In the genomic region with DNA sequence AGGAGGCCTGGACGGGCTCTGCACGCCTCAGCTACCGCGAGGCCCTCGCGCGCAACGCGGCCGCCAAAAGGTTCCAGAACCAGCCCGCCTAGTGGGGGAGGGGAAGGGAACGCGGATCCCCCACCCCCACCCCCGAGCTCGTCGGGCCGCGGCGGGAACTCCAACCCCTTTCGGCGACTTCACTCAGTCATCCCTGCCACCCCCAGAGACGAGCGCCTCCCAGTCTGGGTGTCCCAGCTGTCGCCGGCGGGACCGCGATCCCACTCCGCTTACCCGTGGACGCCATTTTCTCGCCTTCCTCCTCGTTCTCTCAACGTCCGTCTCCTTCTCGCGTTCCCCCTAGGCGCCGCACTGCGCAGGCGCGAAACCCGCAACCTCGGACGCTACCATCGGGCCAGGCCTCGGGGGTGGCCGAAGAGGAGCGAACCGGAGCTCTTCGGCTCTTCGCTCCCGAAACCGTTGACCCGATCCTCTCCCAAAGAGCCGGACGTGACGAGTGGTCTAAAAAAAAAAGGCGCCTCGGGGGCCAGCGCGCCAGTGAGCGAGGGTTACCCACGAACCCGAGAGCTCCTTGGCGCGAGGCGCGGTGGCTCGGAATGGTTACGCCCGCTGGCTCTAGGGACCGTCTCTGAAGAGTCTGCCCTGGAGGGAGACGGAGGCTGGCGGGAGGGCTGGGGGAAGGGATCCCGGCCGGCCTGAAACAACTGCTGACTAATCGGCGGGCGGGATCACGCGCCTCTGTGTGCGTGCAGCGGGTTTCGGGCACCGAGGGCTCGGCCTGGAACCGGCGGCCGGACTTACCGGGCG, we compare ENCODE assay signal across 8 mouse cellular contexts. TPM values are rescaled to one million over a fixed set of nuclear protein-coding genes. Genes with fewer than 3 reads are reported as not detected.
DNase-seq lines count a peak whose midpoint lies in the region; ATAC-seq and TF ChIP-seq lines count a peak whose summit lies in the region.

A gene (plus strand): TSS at position 191 of the 807 bp plus-strand sequence.
A gene (minus strand): TSS at position 531 of the 807 bp plus-strand sequence.

- no peak for TF ChIP-seq CTCF in bone marrow macrophage, adult 2 months (IDR thresholded peaks at IDR 0.05; ENCODE audit: low read depth, low read length)
- TF ChIP-seq CTCF in embryonic fibroblast, embryonic 13.5 days (IDR thresholded peaks at IDR 0.05; ENCODE audit: borderline replicate concordance, insufficient read depth, low read length): no peak

- peak within 1 kb of the TSS; percentile 91 for H3K27ac ChIP-seq in bone marrow macrophage, adult 2 months (ENCODE audit: insufficient read depth, low read depth, low read length)
- H3K27ac ChIP-seq in embryonic fibroblast, embryonic 13.5 days (ENCODE audit: insufficient read depth, low read length): peak within 1 kb of the TSS; percentile 99
- peak within 1 kb of the TSS; percentile 100 for H3K27ac ChIP-seq in heart, embryonic 10.5 days
- H3K27ac ChIP-seq in kidney, embryonic 15.5 days: peak within 1 kb of the TSS; percentile 96

- ATAC-seq in kidney, embryonic 15.5 days (replicated peaks; ENCODE audit: low FRiP score): peak; percentile 88
- peak; percentile 81 for ATAC-seq in monocyte, adult 5-6 weeks (replicated peaks; ENCODE audit: insufficient number of reproducible peaks, low FRiP score, low TSS enrichment, poor library complexity, severe bottlenecking)

- H3K4me1 ChIP-seq in bone marrow macrophage, adult 2 months (ENCODE audit: control insufficient read depth, insufficient read depth, low read length): peaks cover 23% of the 10 kb centered on the region
- H3K4me1 ChIP-seq in embryonic fibroblast, embryonic 13.5 days (ENCODE audit: control insufficient read depth, insufficient read depth, low read length): 0 out of 2 replicates have a peak, but pooled peaks cover 2% of the 10 kb centered on the region
- peaks cover 23% of the 10 kb centered on the region for H3K4me1 ChIP-seq in heart, embryonic 10.5 days
- H3K4me1 ChIP-seq in kidney, embryonic 15.5 days: peaks cover 41% of the 10 kb centered on the region

- no peaks in the 10 kb centered on the region for H3K9me3 ChIP-seq in heart, embryonic 10.5 days
- no peaks in the 10 kb centered on the region for H3K9me3 ChIP-seq in kidney, embryonic 15.5 days (replicated peaks)

- WGBS in heart, embryonic 10.5 days: under 1% methylated on average over 92 of the region's 92 CpGs
- under 1% methylated on average over 92 of the region's 92 CpGs for WGBS in kidney, embryonic 15.5 days

- no peaks in the 10 kb centered on the region for H3K27me3 ChIP-seq in heart, embryonic 10.5 days (ENCODE audit: insufficient read depth, poor library complexity, severe bottlenecking)
- H3K27me3 ChIP-seq in kidney, embryonic 15.5 days: no peaks in the 10 kb centered on the region

- peak within 1 kb of the TSS; percentile 76 for H3K4me2 ChIP-seq in kidney, embryonic 15.5 days

- TF ChIP-seq POLR2A in bone marrow macrophage, adult 2 months (IDR thresholded peaks at IDR 0.05; ENCODE audit: borderline replicate concordance, low read depth, low read length): no peak; the same call in 1 of the 2 replicates
- peak; percentile 93 for TF ChIP-seq POLR2A in embryonic fibroblast, embryonic 13.5 days (IDR thresholded peaks at IDR 0.05; ENCODE audit: low read depth, low read length)

- peaks cover 22% of the 10 kb centered on the region for H3K36me3 ChIP-seq in heart, embryonic 10.5 days
- peaks cover 12% of the 10 kb centered on the region for H3K36me3 ChIP-seq in kidney, embryonic 15.5 days

- DNase-seq in A20 (ENCODE audit: low read depth, low spot score): peak; percentile 99
- DNase-seq in heart, embryonic 10.5 days (ENCODE audit: low spot score): peak; percentile 98
- DNase-seq in liver: peak; percentile 96
- DNase-seq in spleen, postnatal 4 days (ENCODE audit: low spot score in 2 of 2): peak; percentile 98 to 100

- H3K9ac ChIP-seq in kidney, embryonic 15.5 days: peak within 1 kb of the TSS; percentile 89

- peak within 1 kb of the TSS; percentile 78 for H3K4me3 ChIP-seq in bone marrow macrophage, adult 2 months (ENCODE audit: insufficient read depth, low read length)
- H3K4me3 ChIP-seq in embryonic fibroblast, embryonic 13.5 days (ENCODE audit: insufficient read depth, low read length): peak within 1 kb of the TSS; percentile 89
- peak within 1 kb of the TSS; percentile 99 for H3K4me3 ChIP-seq in heart, embryonic 10.5 days
- peak within 1 kb of the TSS; percentile 72 for H3K4me3 ChIP-seq in kidney, embryonic 15.5 days (replicated peaks)

RNA-seq across cellular contexts. Expression of the first gene that starts in this region (rescaled TPM):
- 15.0 and 20.6 TPM in 2 replicates for polyA plus RNA-seq in bone marrow macrophage, adult 2 months (2012; ENCODE audit: insufficient read depth, insufficient read length, missing spikeins)
- 16.5 and 19.5 TPM in 2 replicates for polyA plus RNA-seq in embryonic fibroblast, embryonic 13.5 days (2011; ENCODE audit: insufficient read length, low read depth, missing spikeins)
- polyA plus RNA-seq in heart, embryonic 10.5 days (2016; fragmentation: Nextera tagmentation; extraction: Ambion mirVana): 34.2 and 35.0 TPM in 2 replicates
- polyA plus RNA-seq in kidney, embryonic 15.5 days (2015; fragmentation: Nextera tagmentation; extraction: Ambion mirVana): 26.4 and 31.9 TPM in 2 replicates
- 1.6 to 13.7 TPM (median 9.1 TPM) in 3 replicates for total RNA-seq in monocyte, adult 5-6 weeks (2017)

RNA-seq across cellular contexts. Expression of the second gene that starts in this region (rescaled TPM):
- polyA plus RNA-seq in bone marrow macrophage, adult 2 months (2012; ENCODE audit: insufficient read depth, insufficient read length, missing spikeins): 433 and 488 TPM in 2 replicates
- polyA plus RNA-seq in embryonic fibroblast, embryonic 13.5 days (2011; ENCODE audit: insufficient read length, low read depth, missing spikeins): 559 and 769 TPM in 2 replicates
- 569 and 680 TPM in 2 replicates for polyA plus RNA-seq in heart, embryonic 10.5 days (2016; fragmentation: Nextera tagmentation; extraction: Ambion mirVana)
- polyA plus RNA-seq in kidney, embryonic 15.5 days (2015; fragmentation: Nextera tagmentation; extraction: Ambion mirVana): 788 and 840 TPM in 2 replicates
- total RNA-seq in monocyte, adult 5-6 weeks (2017): 492 to 570 TPM (median 517 TPM) in 3 replicates

Comparison
In these comparisons a context has a peak if more than half of its experiments do, and no peak if none do; other contexts are left out.
1. Peak in every context shown above with its lines: DNase-seq, ATAC-seq, H3K4me3 ChIP-seq and H3K27ac ChIP-seq.